Comparison of ENCODE assay signal across 19 mouse cellular contexts in genomic region chr1:118485572-118485971, GRCm38 (mm10).
DNase-seq lines count a peak whose midpoint lies in the region; ATAC-seq and TF ChIP-seq lines count a peak whose summit lies in the region.
"Had no signal": no experiment of that assay in that cellular context is flagged by ENCODE, and none has a peak within 500 bp of the region (broad histone marks: within the 10 kb centered on the region; RNA-seq: fewer than 3 reads in every experiment).

No protein-coding gene starts in this region.

- peak overlapping the region; percentile 50; the same call in 1 of the 2 replicates for H3K4me3 ChIP-seq in heart, embryonic 11.5 days (ENCODE audit: low read depth, low read length)
- peak overlapping the region; percentile 56 for H3K4me3 ChIP-seq in heart, postnatal 0 days (ENCODE audit: low read depth, low read length)
- H3K4me3 ChIP-seq: erythroblast, embryonic 14.5 days; forebrain, embryonic 15.5 days; megakaryocyte, embryonic 14.5 days had no signal

- H3K9me3 ChIP-seq in heart, embryonic 11.5 days (replicated peaks; ENCODE audit: control insufficient read depth, low read length) = no peaks in the 10 kb centered on the region
- no peaks in the 10 kb centered on the region for H3K9me3 ChIP-seq in heart, postnatal 0 days (replicated peaks; ENCODE audit: control insufficient read depth, low read length)
- H3K9me3 ChIP-seq: forebrain, embryonic 15.5 days; G1E; megakaryocyte, embryonic 14.5 days had no signal

- peak overlapping the region; percentile 78 for H3K9ac ChIP-seq in heart, embryonic 11.5 days (ENCODE audit: low read depth, low read length)
- peak overlapping the region; percentile 82 for H3K9ac ChIP-seq in heart, postnatal 0 days (replicated peaks; ENCODE audit: low read depth, low read length)
- H3K9ac ChIP-seq: forebrain, embryonic 15.5 days had no signal

- H3K27me3 ChIP-seq in heart, embryonic 11.5 days (ENCODE audit: control insufficient read depth, insufficient read depth, low read length) = no peaks in the 10 kb centered on the region
- no peaks in the 10 kb centered on the region for H3K27me3 ChIP-seq in heart, postnatal 0 days (ENCODE audit: control insufficient read depth, insufficient read depth, low read length)
- H3K27me3 ChIP-seq: forebrain, embryonic 15.5 days; megakaryocyte, embryonic 14.5 days had no signal

- 0 out of 2 replicates have a peak, but pooled peaks have one; percentile 32 for ATAC-seq in heart, embryonic 11.5 days (replicated peaks; ENCODE audit: insufficient number of reproducible peaks, low FRiP score, low TSS enrichment)
- peak; percentile 25; the same call in 1 of the 2 replicates for ATAC-seq in heart, postnatal 0 days (ENCODE audit: insufficient read depth, low read depth)
- ATAC-seq in granulocyte monocyte progenitor cell, adult 5-6 weeks (replicated peaks; ENCODE audit: poor library complexity, severe bottlenecking) = no peak
- ATAC-seq: forebrain, embryonic 15.5 days; midbrain, embryonic 16.5 days had no signal

- H3K27ac ChIP-seq in heart, embryonic 11.5 days (ENCODE audit: low read depth, low read length) = peak overlapping the region; percentile 96
- H3K27ac ChIP-seq in heart, postnatal 0 days (ENCODE audit: low read depth) = peak overlapping the region; percentile 97
- H3K27ac ChIP-seq: forebrain, embryonic 15.5 days had no signal

- DNase-seq in heart, adult 18-20 months = peak; percentile 37 to 45
- DNase-seq in heart, adult 8-10 months (ENCODE audit: low spot score) = no peak
- peak; percentile 19 to 55 for DNase-seq in left cerebral cortex, postnatal 14 days (ENCODE audit: low spot score in 2 of 2)
- no peak for DNase-seq in left cerebral cortex, adult 18-20 months (ENCODE audit: low spot score in 2 of 2)
- DNase-seq in heart, postnatal 0 days (ENCODE audit: low spot score) = no peak
- DNase-seq in urinary bladder, postnatal 4 days (ENCODE audit: low spot score in 2 of 2) = no peak
- DNase-seq: adrenal gland, postnatal 10 days; cerebellum, adult 9-10 months; embryo, embryonic 11 days; left cerebral cortex, postnatal 4 days; lung, postnatal 10 days had no signal

- H3K36me3 ChIP-seq in heart, embryonic 11.5 days (ENCODE audit: control insufficient read depth, insufficient read depth, low read length) = no peaks in the 10 kb centered on the region
- H3K36me3 ChIP-seq in heart, postnatal 0 days (replicated peaks; ENCODE audit: control insufficient read depth, insufficient read depth, low read length) = peaks cover 3% of the 10 kb centered on the region; the same call in 1 of the 2 replicates
- H3K36me3 ChIP-seq: forebrain, embryonic 15.5 days had no signal

- H3K4me2 ChIP-seq in heart, embryonic 11.5 days = peak overlapping the region; percentile 64
- peak overlapping the region; percentile 69 for H3K4me2 ChIP-seq in heart, postnatal 0 days (ENCODE audit: low read depth, low read length)
- H3K4me2 ChIP-seq: forebrain, embryonic 15.5 days; liver, embryonic 11.5 days had no signal

- intact Hi-C loops in left cerebral cortex, postnatal 14 days (cut with DNase I) = loop anchor here (10.0 kb wide), 1 partner anchor 269 kb away; no protein-coding TSS in a partner anchor

- peaks cover 48% of the 10 kb centered on the region for H3K4me1 ChIP-seq in heart, embryonic 11.5 days (ENCODE audit: control insufficient read depth, insufficient read depth, low read length)
- H3K4me1 ChIP-seq in heart, postnatal 0 days (ENCODE audit: control insufficient read depth, insufficient read depth) = peaks cover 35% of the 10 kb centered on the region

- WGBS in heart, embryonic 11.5 days (ENCODE audit: insufficient replicate concordance) = 47% methylated on average over 3 of the region's 3 CpGs
- WGBS in heart, postnatal 0 days = 28% methylated on average over 3 of the region's 3 CpGs

- no peak for TF ChIP-seq EP300 in heart, postnatal 0 days (IDR thresholded peaks at IDR 0.05; ENCODE audit: low read depth)

- TF ChIP-seq CTCF in heart, postnatal 0 days (IDR thresholded peaks at IDR 0.05; ENCODE audit: low read depth) = no peak

Comparison
In these comparisons a context has a peak if more than half of its experiments do, and no peak if none do; other contexts are left out.
1. DNase-seq: peak in heart, adult 18-20 months (2 of 2) and left cerebral cortex, postnatal 14 days (2 of 2); none in heart, adult 8-10 months (single experiment), left cerebral cortex, adult 18-20 months (0 of 2), heart, postnatal 0 days (single experiment) and urinary bladder, postnatal 4 days (0 of 2).